Mouse (Mus musculus): Measurements from ENCODE around the gene Vmn2r58. TPM values are rescaled to one million over a fixed set of nuclear protein-coding genes. Genes with fewer than 3 reads are reported as not detected.
"Not testable (repeated sequence)": the region's sequence is repeated elsewhere in the genome, so short reads cannot be mapped to it uniquely, and the experiment has no call there.

Vmn2r58 gene
- total RNA-seq (2021): not detected
- long read RNA-seq, experiment 1: 0 reads
- long read RNA-seq, experiment 2: 0 reads

DNA sequence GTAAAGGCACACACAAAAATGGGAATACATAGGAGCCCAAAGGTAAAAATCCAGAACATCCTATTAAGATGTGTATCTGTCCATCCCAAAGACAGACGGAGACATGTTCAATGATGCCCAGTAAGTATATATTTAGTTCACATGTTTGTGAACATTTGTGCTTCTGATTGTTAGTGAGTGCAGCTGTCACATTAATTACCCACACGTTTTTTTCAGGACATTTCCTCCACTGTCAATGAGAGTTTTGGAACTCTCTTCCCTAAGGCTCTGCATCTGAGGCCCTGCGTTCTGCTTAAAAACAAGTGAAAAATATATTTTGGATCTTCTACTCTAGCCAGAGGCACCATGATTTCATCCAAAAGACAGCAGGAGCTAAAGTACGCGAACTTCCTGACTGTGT is at the start of gene Vmn2r58:
TSS of gene Vmn2r58 (minus strand) at position 101 of the 400 bp plus-strand sequence.
- intact Hi-C loops (cut with DNase I); DNase-seq: not testable (repeated sequence)

Other genes starting within 250 kb of the Vmn2r58 start
- gene Zfp788, start 239.5 kb downstream of the Vmn2r58 start, total RNA-seq (2021): 1 to 10 TPM; 7.4 to 8.6 TPM
- gene Vmn2r59, start 186.3 kb upstream of the Vmn2r58 start, total RNA-seq (2021): not detected
- gene Vmn2r60, start 235.1 kb upstream of the Vmn2r58 start, total RNA-seq (2021): under 1 TPM in 1 of 2 experiments, not detected in 1; 0.02 TPM